Mouse (Mus musculus): ENCODE measurements around the gene Lamtor5. TPM values are rescaled to one million over a fixed set of nuclear protein-coding genes. Genes with fewer than 3 reads are reported as not detected.
"Not testable (repeated sequence)": the region's sequence is repeated elsewhere in the genome, so short reads cannot be mapped to it uniquely, and the experiment has no call there.

Gene Lamtor5
- polyA plus RNA-seq, 2 experiments from 2014 or later: 223 to 224 TPM

- ATAC-seq: peak; percentile 80
These were observed 4.8 kb upstream of the Lamtor5 start for GRCm38 (mm10) chr3:107273820-107274219.

DNA sequence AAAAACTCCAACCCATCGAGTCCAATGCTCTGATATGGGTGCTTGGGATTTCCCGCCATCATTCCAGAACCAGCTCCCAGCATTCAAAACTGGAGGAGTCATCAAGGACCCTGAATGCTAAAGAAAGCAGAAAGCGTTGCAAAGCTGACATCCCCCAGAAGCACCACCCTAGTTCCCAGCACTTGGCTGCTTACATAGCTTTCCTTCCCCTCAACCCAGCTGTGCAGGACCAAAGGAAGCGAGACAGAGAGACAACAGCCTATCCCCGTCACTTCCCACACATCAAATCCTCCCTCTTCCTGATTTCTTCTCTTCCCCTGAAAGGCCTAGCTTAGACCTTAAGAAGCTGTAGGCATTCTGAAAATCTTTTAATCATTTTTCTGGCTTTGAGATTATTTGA lies 3.3 kb upstream of the Lamtor5 start:
- no peak for ATAC-seq

DNA sequence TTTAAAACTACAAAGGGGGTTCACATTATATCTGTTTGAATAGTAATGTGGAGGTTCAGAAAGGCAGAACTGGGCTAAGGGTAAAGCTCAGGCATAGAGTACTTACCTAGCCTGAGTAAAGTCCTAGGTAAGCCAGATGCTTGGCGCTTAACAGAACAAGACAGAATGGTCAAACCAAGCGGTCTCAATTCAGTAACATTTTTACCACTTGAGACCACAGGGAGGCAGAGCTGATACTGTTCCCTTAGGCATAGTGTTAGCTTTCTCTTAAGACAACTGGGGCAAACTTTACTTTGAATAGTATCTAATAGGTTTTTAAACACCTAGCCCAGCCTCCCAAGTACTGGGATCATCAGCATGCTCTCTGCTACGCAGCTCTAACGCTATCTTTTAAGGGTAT lies 2.7 kb upstream of the Lamtor5 start:
- no peak for ATAC-seq

GRCm38 (mm10) chr3:107276626-107277025 lies 2.0 kb upstream of the Lamtor5 start:
- ATAC-seq: no peak

DNA sequence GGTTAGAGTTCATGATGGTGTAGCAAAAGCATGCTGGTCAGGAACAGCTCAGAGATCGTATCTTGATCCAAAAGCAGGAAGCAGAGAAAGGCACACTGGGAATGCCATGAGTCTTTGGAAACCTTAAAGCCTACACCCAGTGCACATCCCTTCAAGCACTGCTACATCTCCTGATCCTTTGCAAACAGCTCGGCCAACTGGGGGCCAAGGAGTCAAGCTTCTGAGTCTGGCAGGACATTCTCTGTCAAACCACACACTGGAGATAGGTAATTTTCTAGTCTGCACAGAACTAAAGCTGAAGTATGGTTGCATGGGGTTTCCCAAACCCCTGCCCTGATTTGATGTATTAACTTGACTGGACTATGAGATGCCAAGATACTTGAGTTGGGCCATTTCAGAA lies 7.5 kb downstream of the Lamtor5 start:
- ATAC-seq: no peak

DNA sequence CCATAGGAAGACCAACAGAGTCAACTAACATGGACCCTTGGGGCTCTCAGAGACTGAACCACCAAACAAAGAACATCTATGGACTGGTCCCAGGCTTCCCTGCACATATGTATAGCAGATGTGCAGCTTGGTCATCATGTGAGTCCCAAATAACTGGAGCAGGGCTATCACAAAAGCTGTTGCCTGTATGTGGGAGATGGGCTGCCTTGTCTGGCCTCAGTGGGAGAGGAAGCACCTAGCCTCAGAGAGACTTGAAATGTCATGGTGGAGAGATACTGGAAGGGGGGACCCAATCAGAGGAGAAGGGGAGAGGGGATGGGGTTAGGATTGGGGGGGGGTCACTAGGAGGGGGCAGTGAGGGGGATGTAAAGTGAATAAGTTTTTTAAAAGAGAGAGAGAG lies 8.7 kb downstream of the Lamtor5 start:
- ATAC-seq: no peak

DNA sequence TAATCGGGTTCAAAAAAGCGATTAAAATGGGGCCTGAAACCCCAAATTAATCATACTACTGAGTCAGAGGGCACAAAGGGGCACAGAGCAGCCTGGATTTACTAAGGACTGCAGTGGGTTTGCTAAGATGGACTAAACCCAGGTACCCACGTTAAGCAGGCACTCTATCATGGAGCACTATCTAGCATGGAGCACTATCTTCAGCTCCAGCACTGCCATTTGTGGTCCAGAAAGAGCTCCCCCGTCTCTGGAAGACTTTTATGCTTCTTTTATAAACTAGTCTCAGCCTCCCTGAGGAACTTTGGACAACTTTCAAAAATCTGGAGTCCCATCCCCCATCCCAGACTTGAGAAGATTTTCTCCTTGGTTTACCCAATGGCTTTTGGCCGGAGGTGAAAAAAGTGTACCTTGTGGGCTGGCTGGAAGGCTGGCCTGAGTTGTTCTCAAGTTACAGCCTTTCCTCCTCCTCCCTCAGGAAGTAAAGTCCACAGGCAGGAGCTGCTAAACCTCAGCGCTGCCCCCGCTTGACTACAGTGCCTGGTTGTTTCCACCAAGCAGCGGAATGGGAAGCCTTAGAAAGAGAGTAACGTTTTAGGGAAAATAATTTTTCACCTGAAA lies 12.2 kb downstream of the Lamtor5 start, which contains the start of gene Slc16a4:
Slc16a4 (plus strand) TSS at position 467 of the 618 bp plus-strand sequence.
- no peak for ATAC-seq

- ATAC-seq: no peak
These were observed 17.2 kb downstream of the Lamtor5 start for GRCm38 (mm10) chr3:107295672-107296360.

DNA sequence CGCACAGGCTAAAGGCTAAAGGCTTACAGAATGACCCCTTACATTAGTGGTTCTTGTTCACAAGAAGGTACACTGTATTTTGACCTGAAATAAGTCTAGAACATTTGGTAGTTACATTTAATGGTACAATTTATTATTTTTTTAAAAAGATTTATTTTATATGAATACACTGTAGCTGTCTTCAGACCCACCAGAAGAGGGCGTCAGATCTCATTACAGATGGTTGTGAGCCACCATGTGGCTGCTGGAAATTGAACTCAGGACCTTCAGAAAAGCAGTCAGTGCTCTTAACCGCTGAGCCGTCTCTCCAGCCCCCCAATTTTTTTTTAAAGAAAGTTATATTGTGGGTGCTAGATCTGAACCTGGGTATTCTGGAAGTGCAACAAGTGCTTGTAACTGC lies 18.3 kb downstream of the Lamtor5 start:
- not testable (repeated sequence) for ATAC-seq

DNA sequence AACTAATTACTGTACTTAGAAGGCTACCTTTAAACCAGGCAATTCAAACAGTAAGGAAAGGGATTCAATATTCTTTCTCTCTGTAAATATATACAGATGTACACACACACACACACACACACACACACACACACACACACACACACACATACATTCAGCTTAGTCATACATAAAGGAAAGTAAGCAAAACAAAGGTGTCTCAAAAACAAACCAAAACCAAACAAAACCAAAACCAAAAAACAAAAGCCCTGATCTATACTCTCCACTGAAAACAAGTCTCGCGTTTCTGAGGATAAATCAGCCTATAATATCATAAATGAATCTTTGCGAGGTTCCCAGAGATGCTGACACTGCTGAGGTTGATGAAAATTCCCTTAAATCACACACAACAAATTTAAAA lies 38.7 kb downstream of the Lamtor5 start:
- peak; percentile 40 for ATAC-seq

DNA sequence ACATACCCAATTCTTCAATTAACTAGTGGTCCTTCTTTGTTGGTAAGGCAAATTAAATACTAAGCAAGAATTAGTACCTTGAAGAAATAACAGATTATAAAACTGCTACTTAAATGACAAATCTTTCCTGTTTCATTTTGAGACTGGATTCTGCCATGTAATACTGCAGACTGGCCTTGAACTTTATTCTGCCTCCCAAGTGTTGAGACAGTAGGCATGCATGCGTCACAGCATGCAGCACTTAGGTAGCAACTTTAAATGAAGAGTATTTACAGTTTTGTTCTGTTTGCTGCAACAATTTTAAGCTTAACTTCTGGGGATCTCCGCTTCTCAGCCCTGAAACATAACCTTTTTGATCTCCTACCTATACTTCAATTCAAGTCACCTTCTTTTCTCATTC lies 42.5 kb downstream of the Lamtor5 start:
- ATAC-seq: no peak

- no peak for ATAC-seq
These were observed 43.1 kb downstream of the Lamtor5 start for GRCm38 (mm10) chr3:107321776-107322175.

GRCm38 (mm10) chr3:107326442-107326841 lies 47.8 kb downstream of the Lamtor5 start:
- no peak for ATAC-seq

GRCm38 (mm10) chr3:107330503-107331424 lies 52.1 kb downstream of the Lamtor5 start:
- no peak for ATAC-seq

DNA sequence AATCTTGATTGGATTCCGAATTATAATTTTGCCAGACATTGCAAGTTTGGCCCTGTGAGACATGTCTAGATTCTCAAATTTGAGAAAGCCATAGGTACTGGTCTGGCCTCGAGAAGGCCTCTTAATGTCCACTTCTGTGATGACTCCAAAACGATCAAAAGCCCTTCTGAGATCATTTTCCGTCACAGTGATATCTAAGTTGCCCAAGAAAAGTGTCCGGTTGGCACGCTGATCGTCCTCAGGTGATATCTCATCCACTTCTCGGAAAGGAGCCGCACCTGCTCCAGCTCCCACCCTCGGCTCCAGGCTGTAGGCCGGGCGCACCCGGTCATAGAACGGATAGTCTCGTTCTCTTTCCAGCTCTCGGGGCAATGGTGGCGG lies 53.1 kb downstream of the Lamtor5 start:
- no peak for ATAC-seq

DNA sequence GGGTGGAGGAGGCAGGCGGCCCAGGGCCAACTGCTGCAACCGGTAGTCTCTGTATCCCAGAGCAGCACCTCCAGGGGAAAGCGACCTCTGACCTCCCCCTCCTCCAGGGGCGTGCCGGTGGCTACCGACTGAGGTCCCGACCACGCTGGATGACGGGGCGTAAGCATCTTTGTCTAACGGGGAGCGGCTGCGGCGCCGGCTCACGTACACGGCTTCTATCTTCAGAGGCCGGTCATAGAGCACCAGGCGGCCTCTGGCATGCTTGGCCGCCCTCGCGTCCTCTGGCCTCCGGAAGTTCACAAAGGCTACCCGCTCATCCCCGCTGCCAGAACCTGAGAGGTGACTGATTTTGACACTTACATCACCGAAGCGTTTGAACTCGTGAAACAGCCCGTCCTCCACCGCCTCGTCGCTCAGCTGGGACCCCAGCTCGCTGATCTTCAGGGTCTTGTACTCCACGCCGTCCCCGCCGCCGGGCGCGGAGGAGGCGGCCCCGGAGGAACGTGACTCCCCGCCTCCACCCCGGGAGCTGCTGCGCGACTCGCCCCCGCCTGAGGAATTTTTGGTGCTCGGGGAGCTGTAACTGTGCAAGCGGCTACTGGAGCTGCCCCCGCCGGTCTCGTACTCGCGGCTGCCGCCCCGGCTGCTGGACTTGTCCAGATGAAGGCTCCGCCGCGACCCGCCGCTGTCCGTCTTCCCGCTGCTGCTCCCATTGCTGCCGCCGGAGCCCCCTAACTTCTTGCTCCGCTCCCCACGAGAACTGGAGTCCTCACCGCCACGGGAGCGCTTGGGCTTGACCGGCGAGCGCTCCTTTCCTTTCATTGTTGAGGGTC lies 53.7 kb downstream of the Lamtor5 start:
- no peak for ATAC-seq

DNA sequence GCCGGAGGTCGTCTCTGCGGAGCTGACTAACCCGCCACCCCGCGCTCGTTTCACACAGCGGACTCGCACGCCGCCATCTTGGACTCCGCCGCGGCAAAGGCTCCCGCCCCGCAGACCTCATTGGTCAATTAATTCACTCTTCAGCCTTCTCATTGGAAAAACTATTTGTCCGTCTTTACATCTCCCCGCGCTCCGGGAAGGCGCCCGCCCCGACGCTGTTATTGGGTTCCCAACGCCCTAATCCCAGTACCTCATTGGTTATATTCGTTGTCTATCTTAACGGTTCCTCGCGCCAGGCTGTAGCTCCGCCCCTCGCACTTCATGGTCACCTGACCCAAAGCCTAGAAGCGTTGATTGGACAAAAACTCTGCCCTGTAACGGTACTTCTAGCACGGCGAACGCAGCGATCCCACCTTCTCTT lies 54.3 kb downstream of the Lamtor5 start:
- peak; percentile 87 for ATAC-seq

Other genes with a start within 250 kb of the Lamtor5 start
- gene Kcna3, start 242.7 kb upstream of the Lamtor5 start, polyA plus RNA-seq (2017; shearing (Covaris generic)): 10 to 100 TPM in 1 of 2 experiments, 1 to 10 TPM in 1; 9.3 to 10.1 TPM
- under 1 TPM; 0.10 to 0.13 TPM for gene Kcna2, start 177.7 kb upstream of the Lamtor5 start, polyA plus RNA-seq (2017; shearing (Covaris generic))
- gene Kcna10, start 95.8 kb upstream of the Lamtor5 start, polyA plus RNA-seq (2017; shearing (Covaris generic)): not detected
- gene Cym, start 57.1 kb upstream of the Lamtor5 start, polyA plus RNA-seq (2017; shearing (Covaris generic)): under 1 TPM in 1 of 2 experiments, not detected in 1; 0.90 TPM
- not detected for gene A630076J17Rik, start 48.2 kb upstream of the Lamtor5 start, polyA plus RNA-seq (2017; shearing (Covaris generic))
- gene Prok1, start 39.2 kb upstream of the Lamtor5 start, polyA plus RNA-seq (2017; shearing (Covaris generic)): under 1 TPM; 0.15 to 0.33 TPM
- 1 to 10 TPM in 1 of 2 experiments, under 1 TPM in 1; 0.57 to 2.6 TPM for gene Slc16a4, start 12.4 kb downstream of the Lamtor5 start, polyA plus RNA-seq (2017; shearing (Covaris generic))
- 10 to 100 TPM; 13.2 to 19.5 TPM for gene Rbm15, start 54.8 kb downstream of the Lamtor5 start, polyA plus RNA-seq (2017; shearing (Covaris generic))
- gene Kcnc4, start 180.7 kb downstream of the Lamtor5 start, polyA plus RNA-seq (2017; shearing (Covaris generic)): not detected
- not detected for gene Slc6a17, start 239.2 kb downstream of the Lamtor5 start, polyA plus RNA-seq (2017; shearing (Covaris generic))

Measured in activated CD4-positive, CD25-positive, alpha-beta regulatory T cell, adult 4 months (primary cell).